Mouse (Mus musculus): ENCODE results near the gene Adcy1. TPM values are rescaled to one million over a fixed set of nuclear protein-coding genes. Genes with fewer than 3 reads are reported as not detected.

Gene Adcy1
- polyA plus RNA-seq, 2 experiments, result 0.13 to 0.24 TPM

- no peaks in the 10 kb centered on the region for H3K9me3 ChIP-seq (ENCODE audit: control insufficient read depth, low read length)
- WGBS (ENCODE audit: insufficient replicate concordance), result 2% methylated on average over 19 of the region's 19 CpGs
- peak overlapping the region; percentile 21 for H3K4me2 ChIP-seq (ENCODE audit: low read depth)
- no peak for ATAC-seq (ENCODE audit: insufficient read depth)
- peak overlapping the region; percentile 6 to 33 for H3K4me3 ChIP-seq (ENCODE audit: insufficient read depth in 1 of 2, low read depth in 2 of 2, low read length in 2 of 2)
- H3K4me1 ChIP-seq (replicated peaks; ENCODE audit: control insufficient read depth in 2 of 2, insufficient read depth in 2 of 2, low read length in 1 of 2), result no peaks in the 10 kb centered on the region
- H3K27ac ChIP-seq, result no peak overlapping the region
- no peaks in the 10 kb centered on the region for H3K36me3 ChIP-seq (replicated peaks; ENCODE audit: control insufficient read depth, insufficient read depth, low read depth)
- DNase-seq (ENCODE audit: low read depth in 3 of 3, low spot score in 3 of 3), result no peak
- peaks cover 34% of the 10 kb centered on the region for H3K27me3 ChIP-seq (ENCODE audit: control insufficient read depth, insufficient read depth, low read length)
- TF ChIP-seq CTCF (IDR thresholded peaks at IDR 0.05; ENCODE audit: low read depth) (no peak), EP300 (IDR thresholded peaks at IDR 0.05; ENCODE audit: low read depth) (no peak)
- no peak overlapping the region for H3K9ac ChIP-seq (replicated peaks)
These were observed 149.8 kb downstream of the Adcy1 start for GRCm38 (mm10) chr11:7213161-7213500.

GRCm38 (mm10) chr11:7213501-7214341 is 150.4 kb downstream of the Adcy1 start, which contains the start of gene Igfbp3:
Gene Igfbp3, minus strand, starts transcription at chr11:7213923.
- H3K9ac ChIP-seq (replicated peaks), result no peak within 1 kb of the TSS
- no peaks in the 10 kb centered on the region for H3K4me1 ChIP-seq (replicated peaks; ENCODE audit: control insufficient read depth in 2 of 2, insufficient read depth in 2 of 2, low read length in 1 of 2)
- no peak within 1 kb of the TSS for H3K27ac ChIP-seq
- peak within 1 kb of the TSS; percentile 24 to 33 for H3K4me3 ChIP-seq (ENCODE audit: insufficient read depth in 1 of 2, low read depth in 2 of 2, low read length in 2 of 2)
- no peaks in the 10 kb centered on the region for H3K36me3 ChIP-seq (replicated peaks; ENCODE audit: control insufficient read depth, insufficient read depth, low read depth)
- WGBS (ENCODE audit: insufficient replicate concordance), result 1% methylated on average over 102 of the region's 104 CpGs
- H3K9me3 ChIP-seq (ENCODE audit: control insufficient read depth, low read length), result no peaks in the 10 kb centered on the region
- 0 out of 2 replicates have a peak, but pooled peaks have one; percentile 15 for ATAC-seq (ENCODE audit: insufficient read depth)
- TF ChIP-seq CTCF (IDR thresholded peaks at IDR 0.05; ENCODE audit: low read depth) (no peak), EP300 (IDR thresholded peaks at IDR 0.05; ENCODE audit: low read depth) (no peak)
- H3K4me2 ChIP-seq (ENCODE audit: low read depth), result peak within 1 kb of the TSS; percentile 21
- peaks cover 34% of the 10 kb centered on the region for H3K27me3 ChIP-seq (ENCODE audit: control insufficient read depth, insufficient read depth, low read length)
- no peak for DNase-seq (ENCODE audit: low read depth in 3 of 3, low spot score in 3 of 3)

GRCm38 (mm10) chr11:7214342-7214660 is 151.0 kb downstream of the Adcy1 start:
- no peak for TF ChIP-seq EP300 (IDR thresholded peaks at IDR 0.05; ENCODE audit: low read depth)
- no peak for TF ChIP-seq CTCF (IDR thresholded peaks at IDR 0.05; ENCODE audit: low read depth)
- no peak overlapping the region for H3K4me2 ChIP-seq (ENCODE audit: low read depth)
- no peak overlapping the region for H3K4me3 ChIP-seq (ENCODE audit: insufficient read depth in 1 of 2, low read depth in 2 of 2, low read length in 2 of 2)

DNA sequence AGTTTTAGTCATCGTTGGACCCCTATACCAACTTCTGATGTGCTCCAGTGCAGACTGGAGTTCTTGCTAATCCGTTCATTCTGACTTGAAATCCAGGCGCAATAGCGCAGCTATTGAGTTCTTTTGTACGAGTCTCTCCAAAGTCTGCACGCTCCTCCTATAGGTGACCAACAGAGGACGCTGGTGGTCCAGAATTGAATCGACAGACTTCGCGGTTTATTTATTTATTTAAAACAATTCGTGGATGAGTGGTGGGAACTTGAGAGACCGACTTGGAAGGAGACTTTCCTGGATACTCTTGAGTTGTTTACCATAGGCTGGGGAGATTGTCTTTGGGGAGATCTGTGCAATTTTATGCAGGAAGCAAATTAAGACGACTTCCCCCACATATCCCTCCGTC is 151.5 kb downstream of the Adcy1 start:
- H3K27ac ChIP-seq, result no peak overlapping the region
- H3K4me2 ChIP-seq (ENCODE audit: low read depth), result no peak overlapping the region
- H3K36me3 ChIP-seq (replicated peaks; ENCODE audit: control insufficient read depth, insufficient read depth, low read depth), result no peaks in the 10 kb centered on the region
- no peaks in the 10 kb centered on the region for H3K4me1 ChIP-seq (replicated peaks; ENCODE audit: control insufficient read depth in 2 of 2, insufficient read depth in 2 of 2, low read length in 1 of 2)
- no peak overlapping the region for H3K4me3 ChIP-seq (ENCODE audit: insufficient read depth in 1 of 2, low read depth in 2 of 2, low read length in 2 of 2)
- WGBS (ENCODE audit: insufficient replicate concordance), result 2% methylated on average over 14 of the region's 14 CpGs
- peaks cover 34% of the 10 kb centered on the region for H3K27me3 ChIP-seq (ENCODE audit: control insufficient read depth, insufficient read depth, low read length)
- TF ChIP-seq EP300 (IDR thresholded peaks at IDR 0.05; ENCODE audit: low read depth), result no peak
- peak; percentile 15; the same call in 1 of the 2 replicates for TF ChIP-seq CTCF (IDR thresholded peaks at IDR 0.05; ENCODE audit: low read depth)
- H3K9ac ChIP-seq (replicated peaks), result no peak overlapping the region
- no peak for DNase-seq (ENCODE audit: low read depth in 3 of 3, low spot score in 3 of 3)
- ATAC-seq (ENCODE audit: insufficient read depth), result no peak
- no peaks in the 10 kb centered on the region for H3K9me3 ChIP-seq (ENCODE audit: control insufficient read depth, low read length)

More at GRCm38 (mm10) chr11:7214342-7214660, 151.0 kb downstream of the Adcy1 start:
- H3K9me3 ChIP-seq (ENCODE audit: control insufficient read depth, low read length), result no peaks in the 10 kb centered on the region
- WGBS (ENCODE audit: insufficient replicate concordance), result 2% methylated on average over 12 of the region's 12 CpGs
- no peaks in the 10 kb centered on the region for H3K4me1 ChIP-seq (replicated peaks; ENCODE audit: control insufficient read depth in 2 of 2, insufficient read depth in 2 of 2, low read length in 1 of 2)
- ATAC-seq (ENCODE audit: insufficient read depth) (no peak), DNase-seq (ENCODE audit: low read depth in 3 of 3, low spot score in 3 of 3) (no peak)
- no peak overlapping the region for H3K9ac ChIP-seq (replicated peaks)
- H3K36me3 ChIP-seq (replicated peaks; ENCODE audit: control insufficient read depth, insufficient read depth, low read depth), result no peaks in the 10 kb centered on the region
- peaks cover 34% of the 10 kb centered on the region for H3K27me3 ChIP-seq (ENCODE audit: control insufficient read depth, insufficient read depth, low read length)
- H3K27ac ChIP-seq, result no peak overlapping the region

GRCm38 (mm10) chr11:7215703-7216102 is 152.4 kb downstream of the Adcy1 start:
- Histone ChIP-seq H3K36me3 (replicated peaks; ENCODE audit: control insufficient read depth, insufficient read depth, low read depth) (no peaks in the 10 kb centered on the region), H3K27me3 (ENCODE audit: control insufficient read depth, insufficient read depth, low read length) (peaks cover 34% of the 10 kb centered on the region), H3K4me2 (ENCODE audit: low read depth) (no peak overlapping the region), H3K9me3 (ENCODE audit: control insufficient read depth, low read length) (no peaks in the 10 kb centered on the region), H3K4me3 (ENCODE audit: insufficient read depth in 1 of 2, low read depth in 2 of 2, low read length in 2 of 2) (no peak overlapping the region), H3K9ac (replicated peaks) (no peak overlapping the region), H3K4me1 (replicated peaks; ENCODE audit: control insufficient read depth in 2 of 2, insufficient read depth in 2 of 2, low read length in 1 of 2) (no peaks in the 10 kb centered on the region), H3K27ac (no peak overlapping the region)
- ATAC-seq (ENCODE audit: insufficient read depth), result no peak
- peak; percentile 57 for TF ChIP-seq CTCF (IDR thresholded peaks at IDR 0.05; ENCODE audit: low read depth)
- no peak for TF ChIP-seq EP300 (IDR thresholded peaks at IDR 0.05; ENCODE audit: low read depth)
- 6% methylated on average over 8 of the region's 8 CpGs for WGBS (ENCODE audit: insufficient replicate concordance)
- no peak for DNase-seq (ENCODE audit: low read depth in 3 of 3, low spot score in 3 of 3)
